Mouse (Mus musculus) liver, postnatal 0 days (tissue): ENCODE measurements around the gene Camkmt.

Experiments used
- CTCF ChIP-seq: sonication (generic); IDR thresholded peaks from 2 replicates; pipeline ENCODE4 v1.5.1; 2016; ENCODE audit warnings: antibody characterized with exemption, low read depth
- EP300 ChIP-seq: IDR thresholded peaks from 2 replicates; pipeline ENCODE4 v1.6.1; 2016; ENCODE audit warnings: antibody characterized with exemption, low read depth, mild to moderate bottlenecking

DNA sequence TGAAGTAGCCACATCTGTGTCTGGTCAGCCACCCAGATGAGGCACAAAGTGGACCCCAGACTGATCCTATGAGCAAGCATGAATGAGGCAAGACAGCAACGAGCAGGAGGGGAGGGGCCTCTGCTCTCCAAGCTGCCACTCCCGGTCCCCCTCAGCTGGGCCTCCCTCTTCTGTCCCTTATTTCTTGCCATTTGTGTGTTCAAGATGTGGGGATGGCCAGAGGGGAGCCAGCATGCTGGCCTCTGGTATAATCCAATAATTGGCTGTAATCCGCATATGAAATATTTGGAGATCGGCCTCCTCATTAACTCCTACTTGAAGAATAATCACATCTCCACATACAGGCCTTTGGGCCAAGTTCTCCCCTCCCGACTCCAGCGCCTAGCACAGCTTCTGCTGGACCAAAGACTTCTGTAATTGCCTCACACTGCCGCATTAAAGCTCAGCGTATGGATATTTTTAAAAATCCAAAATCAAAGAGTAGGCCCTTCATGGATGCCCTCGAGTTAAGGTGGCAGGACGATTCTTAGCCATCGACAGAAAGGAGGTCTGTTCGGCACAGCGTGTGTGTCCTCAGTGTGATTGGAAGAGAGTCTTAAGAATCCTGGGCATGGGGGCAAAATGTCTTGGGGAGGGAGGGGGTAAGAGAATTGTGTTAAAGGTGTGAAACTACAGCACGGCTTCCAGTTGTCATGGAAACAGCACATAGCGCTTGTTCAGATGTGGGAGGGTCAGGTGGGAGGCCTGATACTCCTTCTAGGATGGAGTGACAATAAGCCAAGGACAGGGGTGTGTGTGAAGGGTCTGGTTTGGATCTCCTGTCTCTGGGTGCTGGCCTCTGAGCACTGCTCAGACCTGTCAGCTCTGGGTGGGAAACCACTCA lies 416.1 kb downstream of the Camkmt start:
- TF ChIP-seq CTCF (no peak), EP300 (no peak)
